Mouse (Mus musculus) large intestine, adult 2 months (tissue): Measurements from ENCODE around the gene Wdr90. TPM values are rescaled to one million over a fixed set of nuclear protein-coding genes. Genes with fewer than 3 reads are reported as not detected.

Source experiments
- DNase-seq: peaks from one replicate; pipeline ENCODE4 v3.0.0-alpha.2; 2012; ENCODE audit warnings: low read depth, low spot score
- WGBS: fragments of 180-500 bp; shearing (Covaris S2); methylation state at CpG from one replicate; pipeline ENCODE4 v1.1.7; 2018; 5-methylcytosine and 5-hydroxymethylcytosine counted together
- polyA plus RNA-seq: library from polyadenylated mRNA; depleted of rRNA; stranded (reverse); fragments of >200 nt; gene quantifications from 2 replicates; pipeline ENCODE4 v1.2.3, GENCODE M21; 2012

Wdr90 gene
- polyA plus RNA-seq, 1 experiment = 18.6 TPM

DNA sequence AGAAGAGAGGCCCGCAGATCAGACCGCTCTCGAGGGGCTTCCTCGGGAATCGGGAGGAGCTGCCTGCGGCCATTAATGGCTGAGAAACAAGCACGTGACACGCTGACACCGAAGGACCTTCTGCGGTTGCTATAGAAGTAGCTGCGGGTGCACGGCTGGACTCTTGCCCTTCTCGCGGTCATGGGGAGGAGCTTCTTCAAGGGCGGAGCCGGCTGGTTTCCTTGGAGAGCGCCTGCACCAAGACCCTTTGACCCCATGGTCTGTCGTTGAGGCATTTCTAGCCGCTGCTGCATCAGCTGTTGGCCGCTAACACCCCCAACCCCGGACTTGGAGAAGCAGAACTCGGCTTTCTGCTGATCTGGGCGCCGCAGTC lies 28.0 kb downstream of the Wdr90 start, which contains the start of gene Stub1:
Stub1 (minus strand) TSS at position 114 of the 373 bp plus-strand sequence.
- under 1% methylated on average over 24 of the region's 24 CpGs for WGBS
- DNase-seq = peak; percentile 85

- DNase-seq = peak; percentile 94
- WGBS = under 1% methylated on average over 77 of the region's 77 CpGs
Measured at GRCm38 (mm10) chr17:25832436-25833290, 28.6 kb downstream of the Wdr90 start.

DNA sequence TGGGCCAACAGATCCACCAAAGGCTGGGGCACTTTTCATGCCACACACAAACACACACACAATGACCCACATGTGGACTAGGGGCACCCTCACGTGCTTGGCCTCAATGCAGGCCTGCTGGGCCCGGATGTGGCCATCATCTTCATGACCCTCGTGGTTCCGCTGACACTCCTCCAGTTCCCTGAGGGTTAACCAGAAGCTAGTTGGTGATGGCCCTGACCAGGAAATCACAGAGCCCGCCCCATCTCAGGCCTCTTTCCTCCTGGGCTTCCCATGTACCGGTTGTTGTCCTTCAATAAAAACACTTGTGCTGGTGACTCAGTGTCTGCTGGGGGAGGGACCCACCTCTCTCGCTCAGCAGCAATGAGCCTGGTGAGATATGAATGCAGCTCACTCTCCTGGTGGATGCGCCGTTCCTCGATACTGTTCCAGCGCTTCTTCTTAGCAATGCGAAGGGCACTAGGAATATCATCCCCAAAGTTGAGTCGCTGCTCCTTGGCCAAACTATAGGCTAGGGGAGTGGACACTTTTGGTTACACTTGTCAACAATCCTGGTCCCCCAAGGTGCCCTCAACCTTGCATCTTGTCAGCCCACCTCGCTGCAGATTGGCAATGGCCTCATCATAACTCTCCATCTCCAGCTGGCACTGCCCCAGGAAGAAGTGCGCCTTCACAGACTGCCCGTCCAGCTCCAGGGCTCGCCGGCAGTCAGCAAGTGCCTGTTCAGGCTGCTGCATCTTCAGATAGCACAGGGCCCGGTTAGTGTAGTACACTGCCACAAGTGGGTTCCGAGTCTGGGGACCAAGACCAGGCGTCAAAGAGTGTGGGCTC lies 29.6 kb downstream of the Wdr90 start:
- no peak for DNase-seq
- 24% methylated on average over 21 of the region's 21 CpGs for WGBS

GRCm38 (mm10) chr17:25830806-25831431 lies 30.4 kb downstream of the Wdr90 start:
- DNase-seq = no peak
- 81% methylated on average over 14 of the region's 14 CpGs for WGBS

- DNase-seq = no peak
- WGBS = 71% methylated on average over 4 of the region's 4 CpGs
Measured at GRCm38 (mm10) chr17:25830200-25830753, 31.0 kb downstream of the Wdr90 start.

DNA sequence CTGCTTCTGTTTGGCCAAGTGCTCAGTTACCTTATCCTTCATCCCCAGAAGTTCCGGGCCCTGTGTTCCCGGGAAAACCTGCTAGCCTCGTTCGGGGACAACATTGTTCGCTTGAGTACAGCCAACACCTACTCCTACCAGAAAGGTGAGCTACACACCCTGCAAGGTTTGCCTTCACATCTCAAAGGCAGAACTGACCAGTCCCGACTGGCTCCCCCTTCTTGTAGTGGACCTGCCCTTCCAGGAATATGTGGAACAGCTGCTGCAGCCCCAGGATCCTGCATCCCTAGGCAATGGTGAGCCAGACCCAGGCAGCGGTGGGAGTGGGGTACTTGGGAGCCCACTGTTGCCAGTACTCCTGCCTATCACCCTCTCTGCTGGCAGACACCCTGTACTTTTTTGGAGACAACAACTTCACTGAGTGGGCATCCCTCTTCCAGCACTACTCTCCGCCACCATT lies 31.7 kb downstream of the Wdr90 start:
- WGBS = 27% methylated on average over 8 of the region's 8 CpGs
- no peak for DNase-seq

GRCm38 (mm10) chr17:25828712-25829557 lies 32.4 kb downstream of the Wdr90 start, which contains the start of gene Jmjd8:
Gene Jmjd8, plus strand, starts transcription at chr17:25828867.
- WGBS = under 1% methylated on average over 32 of the region's 32 CpGs
- DNase-seq = no peak

- DNase-seq = no peak
- 79% methylated on average over 8 of the region's 8 CpGs for WGBS
Measured at GRCm38 (mm10) chr17:25828223-25828594, 33.1 kb downstream of the Wdr90 start.

- no peak for DNase-seq
- WGBS = 92% methylated on average over 22 of the region's 22 CpGs
Measured at GRCm38 (mm10) chr17:25827546-25828222, 33.6 kb downstream of the Wdr90 start.

DNA sequence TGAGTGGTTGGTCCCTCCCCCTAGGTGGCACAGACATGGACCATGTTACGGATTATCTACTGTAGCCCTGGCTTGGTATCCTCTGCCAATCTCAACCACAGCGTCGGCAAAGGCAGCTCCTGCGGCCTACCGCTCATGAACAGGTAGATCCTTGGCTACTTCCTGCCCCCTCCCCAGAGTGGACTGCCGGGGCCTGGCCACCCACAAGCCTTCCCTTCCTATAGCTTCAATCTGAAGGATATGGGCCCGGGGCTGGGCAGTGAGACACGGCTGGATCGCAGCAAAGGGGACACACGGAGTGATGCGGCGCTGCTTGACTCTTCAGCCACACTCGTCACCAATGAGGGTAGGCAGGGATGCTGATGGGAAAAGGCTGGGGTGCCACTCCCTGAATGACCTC lies 34.3 kb downstream of the Wdr90 start:
- WGBS = 92% methylated on average over 13 of the region's 13 CpGs
- DNase-seq = no peak

DNA sequence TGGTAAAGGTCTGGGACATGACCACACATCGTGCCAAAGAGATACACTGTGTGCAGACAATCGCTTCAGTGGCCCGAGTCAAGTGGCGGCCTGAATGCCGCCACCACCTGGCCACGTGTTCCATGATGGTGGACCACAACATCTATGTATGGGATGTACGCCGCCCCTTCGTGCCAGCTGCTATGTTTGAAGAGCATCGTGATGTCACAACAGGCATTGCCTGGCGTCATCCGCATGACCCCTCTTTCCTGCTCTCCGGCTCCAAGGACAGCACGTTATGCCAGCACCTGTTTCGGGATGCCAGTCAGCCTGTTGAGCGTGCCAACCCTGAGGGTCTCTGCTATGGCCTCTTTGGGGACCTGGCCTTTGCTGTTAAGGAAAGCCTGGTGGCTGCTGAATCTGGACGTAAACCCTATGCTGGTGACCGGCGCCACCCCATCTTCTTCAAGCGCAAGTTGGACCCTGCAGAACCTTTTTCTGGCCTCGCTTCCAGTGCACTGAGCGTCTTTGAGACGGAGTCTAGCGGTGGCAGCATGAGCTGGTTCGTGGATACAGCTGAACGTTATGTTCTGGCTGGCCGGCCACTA lies 35.2 kb downstream of the Wdr90 start:
- 94% methylated on average over 27 of the region's 27 CpGs for WGBS
- DNase-seq = no peak

GRCm38 (mm10) chr17:25825311-25825710 lies 36.0 kb downstream of the Wdr90 start:
- WGBS = 92% methylated on average over 6 of the region's 6 CpGs
- no peak for DNase-seq

GRCm38 (mm10) chr17:25824362-25825142 lies 36.7 kb downstream of the Wdr90 start:
- no peak for DNase-seq
- WGBS = 71% methylated on average over 17 of the region's 17 CpGs

- DNase-seq = no peak
- WGBS = under 1% methylated on average over 18 of the region's 18 CpGs
Measured at GRCm38 (mm10) chr17:25823452-25823851, 37.8 kb downstream of the Wdr90 start, which contains the start of gene Wdr24. Gene Wdr24, plus strand, starts transcription at chr17:25823627.

DNA sequence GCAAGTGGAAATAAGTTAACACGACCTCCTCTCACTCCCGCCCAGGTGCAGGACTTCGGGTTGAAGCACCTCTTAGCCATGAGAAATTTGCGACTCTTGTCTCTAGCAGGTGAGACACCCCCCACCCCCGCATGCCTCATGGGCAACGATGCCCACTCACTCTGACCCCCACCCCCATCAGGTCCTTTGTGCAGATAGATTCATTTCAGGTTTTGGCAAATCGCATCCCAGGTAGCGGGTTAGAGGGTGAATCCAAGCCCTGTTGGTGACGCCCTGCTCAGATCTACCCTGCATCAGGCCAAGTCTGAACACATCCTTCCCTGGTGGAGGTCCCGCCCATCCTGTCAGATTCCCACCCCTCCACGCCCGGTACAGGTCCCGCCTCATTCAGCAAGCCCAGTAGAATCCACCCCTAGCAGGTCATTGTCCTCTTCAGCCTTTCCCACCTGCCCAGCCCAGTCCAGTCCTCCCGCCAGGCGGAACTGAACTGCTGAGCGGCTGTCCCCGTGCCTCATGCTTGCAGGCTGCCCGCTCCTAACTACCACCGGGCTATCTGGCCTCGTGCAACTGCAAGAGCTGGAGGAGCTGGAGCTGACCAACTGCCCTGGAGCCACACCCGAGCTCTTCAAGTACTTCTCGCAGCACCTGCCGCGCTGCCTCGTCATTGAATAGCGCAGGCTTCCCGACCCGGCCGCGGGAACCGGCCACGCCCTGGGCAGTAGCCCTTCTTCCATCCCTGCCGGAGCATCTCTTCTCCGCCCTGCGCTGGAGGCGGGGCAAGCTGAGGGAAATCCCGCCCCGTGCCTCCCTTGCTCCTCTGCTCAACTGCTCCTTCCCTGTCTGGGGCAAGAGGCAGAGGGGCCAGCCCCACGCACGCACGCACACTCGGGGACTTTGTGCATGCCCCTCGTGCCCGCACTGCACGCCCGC lies 42.2 kb downstream of the Wdr90 start:
- DNase-seq = no peak
- 8% methylated on average over 46 of the region's 46 CpGs for WGBS

GRCm38 (mm10) chr17:25817662-25818061 lies 43.6 kb downstream of the Wdr90 start:
- 76% methylated on average over 11 of the region's 11 CpGs for WGBS
- DNase-seq = no peak
